8 mouse cellular contexts compared by ENCODE assay signal in genomic region chr6:86004271-86005148, GRCm38 (mm10). TPM values are rescaled to one million over a fixed set of nuclear protein-coding genes. Genes with fewer than 3 reads are reported as not detected.
DNase-seq lines count a peak whose midpoint lies in the region; ATAC-seq lines count a peak whose summit lies in the region.

No protein-coding gene starts in this region.

- no peak overlapping the region for H3K27ac ChIP-seq in hindbrain, embryonic 11.5 days (ENCODE audit: low read depth, low read length)
- H3K27ac ChIP-seq in lung, embryonic 16.5 days (ENCODE audit: low read length): no peak overlapping the region

- 14% methylated on average over 18 of the region's 18 CpGs for whole genome bisulfite sequencing in hindbrain, embryonic 11.5 days
- WGBS in lung, embryonic 16.5 days: 9% methylated on average over 18 of the region's 18 CpGs

- H3K36me3 ChIP-seq in hindbrain, embryonic 11.5 days (ENCODE audit: control insufficient read depth, insufficient read depth, low read length): no peaks in the 10 kb centered on the region
- H3K36me3 ChIP-seq in lung, embryonic 16.5 days (ENCODE audit: control insufficient read depth, insufficient read depth, low read length): no peaks in the 10 kb centered on the region

- no peak overlapping the region for H3K4me3 ChIP-seq in hindbrain, embryonic 11.5 days (ENCODE audit: low read depth, low read length)
- H3K4me3 ChIP-seq in lung, embryonic 16.5 days (ENCODE audit: low read length): peak overlapping the region; percentile 15; the same call in 1 of the 2 replicates

- peak; percentile 56; the same call in 1 of the 2 replicates for ATAC-seq in hindbrain, embryonic 11.5 days (ENCODE audit: low FRiP score)
- ATAC-seq in lung, embryonic 16.5 days (ENCODE audit: low read depth): peak; percentile 93

- H3K4me2 ChIP-seq in hindbrain, embryonic 11.5 days (replicated peaks; ENCODE audit: low read depth, low read length): no peak overlapping the region; the same call in 1 of the 2 replicates
- peak overlapping the region; percentile 47 for H3K4me2 ChIP-seq in lung, embryonic 16.5 days (ENCODE audit: low read depth, low read length)

- no peaks in the 10 kb centered on the region for H3K4me1 ChIP-seq in hindbrain, embryonic 11.5 days (replicated peaks; ENCODE audit: control insufficient read depth, insufficient read depth, low read length)
- H3K4me1 ChIP-seq in lung, embryonic 16.5 days (replicated peaks; ENCODE audit: control insufficient read depth, insufficient read depth, low read length): no peaks in the 10 kb centered on the region

- peak; percentile 75 for DNase-seq in Muller cell, postnatal 12 days (ENCODE audit: inconsistent ontology term)
- peak; percentile 73 for DNase-seq in cerebellum, adult 9-11 months
- DNase-seq in frontal cortex, adult 2 months (ENCODE audit: extremely low spot score in 1 of 2, low spot score in 1 of 2): peak; percentile 44 to 84
- DNase-seq in hindbrain, embryonic 11.5 days (ENCODE audit: low spot score): peak; percentile 91
- DNase-seq in layer of hippocampus, adult 9-11 months: peak; percentile 67
- peak; percentile 62 for DNase-seq in ovary, postnatal 14 days (ENCODE audit: low spot score)
- DNase-seq in thymus, postnatal 10 days (ENCODE audit: low spot score in 2 of 2): peak; percentile 55 to 80

- H3K9ac ChIP-seq in hindbrain, embryonic 11.5 days (ENCODE audit: low read depth, low read length): no peak overlapping the region
- H3K9ac ChIP-seq in lung, embryonic 16.5 days (ENCODE audit: low read length): no peak overlapping the region

- H3K27me3 ChIP-seq in hindbrain, embryonic 11.5 days (ENCODE audit: control insufficient read depth, insufficient read depth, low read length): no peaks in the 10 kb centered on the region
- H3K27me3 ChIP-seq in lung, embryonic 16.5 days (ENCODE audit: control insufficient read depth, insufficient read depth, low read depth, low read length): no peaks in the 10 kb centered on the region

- no peaks in the 10 kb centered on the region for H3K9me3 ChIP-seq in hindbrain, embryonic 11.5 days (ENCODE audit: control insufficient read depth, low read length)
- H3K9me3 ChIP-seq in lung, embryonic 16.5 days (ENCODE audit: control insufficient read depth, low read length): no peaks in the 10 kb centered on the region

RNA-seq across cellular contexts. Expression of gene Figla, which starts 11.5 kb away (rescaled TPM):
- polyA plus RNA-seq in frontal cortex, adult 2 months (2012; rRNA removed): not detected in 2 replicates
- polyA plus RNA-seq in hindbrain, embryonic 11.5 days (2014; fragmentation: Nextera tagmentation; extraction: Ambion mirVana): not detected in 2 replicates
- not detected in 2 replicates for polyA plus RNA-seq in lung, embryonic 16.5 days (2015; fragmentation: Nextera tagmentation; extraction: Ambion mirVana)

RNA-seq across cellular contexts. Expression of gene Add2, which starts 24.0 kb away (rescaled TPM):
- polyA plus RNA-seq in frontal cortex, adult 2 months (2012; rRNA removed): 100 and 108 TPM in 2 replicates
- polyA plus RNA-seq in hindbrain, embryonic 11.5 days (2014; fragmentation: Nextera tagmentation; extraction: Ambion mirVana): 67.2 and 68.4 TPM in 2 replicates
- polyA plus RNA-seq in lung, embryonic 16.5 days (2015; fragmentation: Nextera tagmentation; extraction: Ambion mirVana): 3.3 and 3.4 TPM in 2 replicates

RNA-seq across cellular contexts. Expression of gene Dusp11, which starts 43.0 kb away (rescaled TPM):
- polyA plus RNA-seq in frontal cortex, adult 2 months (2012; rRNA removed): 102 and 105 TPM in 2 replicates
- 45.8 and 54.3 TPM in 2 replicates for polyA plus RNA-seq in hindbrain, embryonic 11.5 days (2014; fragmentation: Nextera tagmentation; extraction: Ambion mirVana)
- polyA plus RNA-seq in lung, embryonic 16.5 days (2015; fragmentation: Nextera tagmentation; extraction: Ambion mirVana): 45.1 and 48.7 TPM in 2 replicates

Comparison
In these comparisons a context has a peak if more than half of its experiments do, and no peak if none do; other contexts are left out.
1. RNA of gene Add2, which starts 24.0 kb away (polyA plus RNA-seq): 100 to 108 TPM in frontal cortex, adult 2 months and 67.2 to 68.4 TPM in hindbrain, embryonic 11.5 days; 3.3 to 3.4 TPM in lung, embryonic 16.5 days; every median in the first group is over 10 times any median in the second.
2. Peak in every context shown above with its lines, with median percentiles within 50 percentile points of each other: DNase-seq.